Mouse (Mus musculus) hindbrain, embryonic 16.5 days (tissue): ENCODE data around the gene Bsdc1. TPM values are rescaled to one million over a fixed set of nuclear protein-coding genes. Genes with fewer than 3 reads are reported as not detected.

Experiments used
- ATAC-seq: fragments of 200-750 bp; cut with Nextera tagmentation; 2 replicates; pipeline ENCODE4 v1.8.0; 2017; ENCODE audit warnings: moderate TSS enrichment, moderate library complexity
- H3K27ac ChIP-seq: fragments of 300-500 bp; sonication (generic); 2 replicates; pipeline ENCODE4 v1.5.1; 2014; ENCODE audit warnings: low read depth, mild to moderate bottlenecking, control low read depth, low read length, moderate library complexity
- H3K27me3 ChIP-seq: fragments of 300-500 bp; sonication (generic); replicated peaks from 2 replicates; pipeline ENCODE4 v1.6.1; 2014; ENCODE audit warnings: low read length; ENCODE audit not compliant: control insufficient read depth, insufficient read depth
- H3K36me3 ChIP-seq: fragments of 300-500 bp; sonication (generic); 2 replicates; pipeline ENCODE4 v1.6.1; 2014; ENCODE audit warnings: mild to moderate bottlenecking, low read length, moderate library complexity, mixed read lengths; ENCODE audit not compliant: control insufficient read depth, insufficient read depth
- H3K4me1 ChIP-seq: fragments of 300-500 bp; sonication (generic); 2 replicates; pipeline ENCODE4 v1.6.1; 2014; ENCODE audit warnings: low read depth, low read length; ENCODE audit not compliant: control insufficient read depth, insufficient read depth
- H3K4me2 ChIP-seq: fragments of 300-500 bp; sonication (generic); 2 replicates; pipeline ENCODE4 v1.6.1; 2014; ENCODE audit warnings: mild to moderate bottlenecking, low read length, control low read depth, moderate library complexity
- H3K4me3 ChIP-seq: fragments of 300-500 bp; sonication (generic); 2 replicates; pipeline ENCODE4 v1.5.1; 2014; ENCODE audit warnings: mild to moderate bottlenecking, low read length, control low read depth, moderate library complexity
- H3K9ac ChIP-seq: fragments of 300-500 bp; sonication (generic); 2 replicates; pipeline ENCODE4 v1.6.1; 2014; ENCODE audit warnings: low read depth, mild to moderate bottlenecking, control low read depth, low read length, moderate library complexity
- H3K9me3 ChIP-seq: fragments of 300-500 bp; sonication (generic); 2 replicates; pipeline ENCODE4 v1.6.1; 2014; ENCODE audit warnings: mild to moderate bottlenecking, low read length, moderate library complexity; ENCODE audit not compliant: control insufficient read depth
- WGBS: fragments of 180-500 bp; shearing (Covaris S2); extraction: QIAGEN DNeasy Blood & Tissue Kit; methylation state at CpG from one replicate; pipeline ENCODE4 v1.1.7; 2014; 5-methylcytosine and 5-hydroxymethylcytosine counted together
- polyA plus RNA-seq: library from polyadenylated mRNA; unstranded; fragments of >200 nt; fragmentation: Nextera tagmentation; extraction: Ambion mirVana; gene quantifications from 2 replicates; pipeline ENCODE4 v1.2.1, GENCODE M21; 2015

Bsdc1 gene
- polyA plus RNA-seq, 1 experiment from 2014 or later: 34.6 TPM

GRCm38 (mm10) chr4:129463097-129464059 is 2.0 kb downstream of the Bsdc1 start:
- WGBS: 88% methylated on average over 24 of the region's 24 CpGs
- Histone ChIP-seq H3K4me1 (peaks cover 8% of the 10 kb centered on the region), H3K36me3 (peaks cover 15% of the 10 kb centered on the region), H3K9ac (no peak overlapping the region), H3K27ac (no peak overlapping the region), H3K27me3 (no peaks in the 10 kb centered on the region), H3K4me3 (no peak overlapping the region), H3K4me2 (no peak overlapping the region), H3K9me3 (no peaks in the 10 kb centered on the region)
- ATAC-seq: no peak

GRCm38 (mm10) chr4:129464286-129464815 is 3.0 kb downstream of the Bsdc1 start:
- 86% methylated on average over 4 of the region's 4 CpGs for WGBS
- ATAC-seq: no peak

GRCm38 (mm10) chr4:129476047-129476446 is 14.7 kb downstream of the Bsdc1 start:
- H3K36me3 ChIP-seq: peaks cover 40% of the 10 kb centered on the region
- H3K4me2 ChIP-seq: no peak overlapping the region
- H3K4me1 ChIP-seq: no peaks in the 10 kb centered on the region
- H3K27ac ChIP-seq: no peak overlapping the region
- WGBS: 90% methylated on average over 11 of the region's 11 CpGs
- ATAC-seq: no peak
- H3K9me3 ChIP-seq: no peaks in the 10 kb centered on the region
- no peak overlapping the region for H3K9ac ChIP-seq
- no peak overlapping the region for H3K4me3 ChIP-seq
- no peaks in the 10 kb centered on the region for H3K27me3 ChIP-seq

More at GRCm38 (mm10) chr4:129464286-129464815, 3.0 kb downstream of the Bsdc1 start:
- H3K4me1 ChIP-seq: peaks cover 8% of the 10 kb centered on the region
- H3K9ac ChIP-seq: no peak overlapping the region
- no peaks in the 10 kb centered on the region for H3K9me3 ChIP-seq
- H3K4me2 ChIP-seq: no peak overlapping the region
- H3K27me3 ChIP-seq: no peaks in the 10 kb centered on the region
- no peak overlapping the region for H3K4me3 ChIP-seq
- no peak overlapping the region for H3K27ac ChIP-seq
- peaks cover 20% of the 10 kb centered on the region for H3K36me3 ChIP-seq

- 93% methylated on average over 3 of the region's 3 CpGs for WGBS
- no peak overlapping the region for H3K9ac ChIP-seq
These were observed 18.5 kb downstream of the Bsdc1 start for GRCm38 (mm10) chr4:129479863-129480262.

GRCm38 (mm10) chr4:129481090-129481489 is 19.7 kb downstream of the Bsdc1 start:
- ATAC-seq: no peak
- no peak overlapping the region for H3K27ac ChIP-seq
- H3K4me2 ChIP-seq: no peak overlapping the region
- no peaks in the 10 kb centered on the region for H3K4me1 ChIP-seq
- no peaks in the 10 kb centered on the region for H3K9me3 ChIP-seq
- no peak overlapping the region for H3K9ac ChIP-seq
- no peak overlapping the region for H3K4me3 ChIP-seq
- WGBS: 92% methylated on average over 1 of the region's 1 CpGs
- H3K27me3 ChIP-seq: no peaks in the 10 kb centered on the region
- peaks cover 24% of the 10 kb centered on the region for H3K36me3 ChIP-seq

More at GRCm38 (mm10) chr4:129479863-129480262, 18.5 kb downstream of the Bsdc1 start:
- no peak overlapping the region for H3K4me3 ChIP-seq
- H3K4me2 ChIP-seq: no peak overlapping the region
- no peaks in the 10 kb centered on the region for H3K9me3 ChIP-seq
- no peaks in the 10 kb centered on the region for H3K27me3 ChIP-seq
- H3K36me3 ChIP-seq: peaks cover 19% of the 10 kb centered on the region
- no peak for ATAC-seq
- no peak overlapping the region for H3K27ac ChIP-seq
- H3K4me1 ChIP-seq: no peaks in the 10 kb centered on the region

- 3% methylated on average over 55 of the region's 70 CpGs for WGBS
- Histone ChIP-seq H3K4me2 (peak within 1 kb of the TSS; percentile 76), H3K27ac (no peak within 1 kb of the TSS), H3K9me3 (no peaks in the 10 kb centered on the region), H3K36me3 (peaks cover 24% of the 10 kb centered on the region), H3K4me3 (peak within 1 kb of the TSS; percentile 39), H3K27me3 (peaks cover 3% of the 10 kb centered on the region; the same call in 1 of the 2 replicates), H3K4me1 (peaks cover 15% of the 10 kb centered on the region), H3K9ac (peak within 1 kb of the TSS; percentile 64)
- peak; percentile 58; the same call in 1 of the 2 replicates for ATAC-seq
These were observed 29.8 kb downstream of the Bsdc1 start, which contains the start of the genes Tssk3 and Fam229a for GRCm38 (mm10) chr4:129490972-129491880. Gene Tssk3 (minus strand): TSS chr4:129491022. Gene Fam229a (plus strand): TSS chr4:129491190.

- no peaks in the 10 kb centered on the region for H3K9me3 ChIP-seq
- 66% methylated on average over 7 of the region's 7 CpGs for WGBS
- H3K27me3 ChIP-seq: peaks cover 3% of the 10 kb centered on the region; the same call in 1 of the 2 replicates
- H3K36me3 ChIP-seq: no peaks in the 10 kb centered on the region
- no peak overlapping the region for H3K4me2 ChIP-seq
- H3K4me3 ChIP-seq: no peak overlapping the region
- ATAC-seq: no peak
- H3K27ac ChIP-seq: no peak overlapping the region
- H3K9ac ChIP-seq: no peak overlapping the region
- H3K4me1 ChIP-seq: peaks cover 23% of the 10 kb centered on the region
These were observed 33.3 kb downstream of the Bsdc1 start for GRCm38 (mm10) chr4:129494681-129495080.

GRCm38 (mm10) chr4:129495672-129496562 is 34.5 kb downstream of the Bsdc1 start:
- ATAC-seq: peak; percentile 52
- H3K27me3 ChIP-seq: peaks cover 3% of the 10 kb centered on the region; the same call in 1 of the 2 replicates

More at GRCm38 (mm10) chr4:129495672-129496562, 34.5 kb downstream of the Bsdc1 start:
- WGBS: 15% methylated on average over 16 of the region's 16 CpGs
- Histone ChIP-seq H3K4me1 (peaks cover 27% of the 10 kb centered on the region), H3K4me3 (peak overlapping the region; percentile 17), H3K9ac (peak overlapping the region; percentile 58), H3K27ac (peak overlapping the region; percentile 84), H3K4me2 (peak overlapping the region; percentile 47), H3K9me3 (no peaks in the 10 kb centered on the region), H3K36me3 (no peaks in the 10 kb centered on the region)
